Mouse (Mus musculus): ENCODE results near the gene Capns1. TPM values are rescaled to one million over a fixed set of nuclear protein-coding genes. Genes with fewer than 3 reads are reported as not detected.
"Not testable (repeated sequence)": the region's sequence is repeated elsewhere in the genome, so short reads cannot be mapped to it uniquely, and the experiment has no call there.

Capns1 gene
- polyA plus RNA-seq, 1 experiment: 1,031 TPM

DNA sequence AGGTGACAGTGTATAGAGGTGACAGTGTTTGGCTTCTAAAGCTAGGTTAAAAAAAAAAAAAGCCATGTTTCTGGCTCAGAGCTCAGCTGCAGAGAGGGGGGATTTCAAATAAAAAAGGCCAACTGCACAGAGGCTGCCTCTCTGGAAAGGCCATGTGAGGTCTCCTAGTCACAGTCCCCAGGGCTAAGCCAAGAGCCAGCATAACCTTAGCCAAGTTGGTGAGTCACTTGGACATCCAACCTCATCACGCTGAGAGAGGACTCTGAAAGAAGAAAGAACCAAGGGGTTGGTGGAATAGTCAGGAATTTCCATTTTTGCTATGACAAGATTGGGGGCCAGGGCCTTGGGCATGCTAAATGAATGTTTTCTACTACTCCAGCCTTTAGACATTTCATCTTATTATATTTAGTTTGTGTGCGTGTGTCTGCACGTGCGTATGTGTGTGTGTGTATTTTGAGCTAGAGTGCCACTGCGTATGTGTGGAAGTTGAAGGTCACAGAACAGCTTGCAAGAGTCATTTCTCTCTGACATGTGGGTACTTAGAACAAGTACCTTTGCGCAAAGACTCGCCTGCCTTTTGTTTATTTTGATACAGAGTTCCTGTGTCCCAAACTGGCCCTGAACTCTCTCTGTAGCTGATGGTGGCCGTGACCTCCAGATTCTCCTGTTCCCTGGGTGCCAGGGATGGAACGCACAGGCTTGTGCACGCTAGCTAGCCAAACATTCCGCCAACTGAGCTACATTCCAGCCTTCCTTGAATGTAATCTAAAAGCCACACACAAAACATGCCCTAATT lies 4.5 kb upstream of the Capns1 start:
- no peak for DNase-seq (ENCODE audit: low read depth)

DNA sequence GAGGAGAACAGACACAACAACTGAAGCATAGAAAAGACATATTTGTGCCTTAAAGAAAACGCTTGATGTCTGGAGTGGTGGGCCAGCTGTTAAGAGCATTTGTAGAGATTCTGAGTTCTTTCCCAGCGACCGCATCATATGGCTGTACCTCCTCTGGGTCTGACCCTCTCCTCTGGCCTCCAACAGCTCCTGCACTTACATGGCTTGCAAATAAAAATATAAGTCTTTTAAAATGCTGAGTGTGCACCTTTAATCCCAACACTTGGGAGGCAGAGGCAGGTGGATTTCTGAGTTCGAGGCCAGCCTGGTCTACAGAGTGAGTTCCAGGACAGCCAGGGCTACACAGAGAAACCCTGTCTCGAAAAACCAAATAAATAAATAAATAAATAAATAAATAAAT lies 2.0 kb upstream of the Capns1 start:
- not testable (repeated sequence) for DNase-seq (ENCODE audit: low read depth)

DNA sequence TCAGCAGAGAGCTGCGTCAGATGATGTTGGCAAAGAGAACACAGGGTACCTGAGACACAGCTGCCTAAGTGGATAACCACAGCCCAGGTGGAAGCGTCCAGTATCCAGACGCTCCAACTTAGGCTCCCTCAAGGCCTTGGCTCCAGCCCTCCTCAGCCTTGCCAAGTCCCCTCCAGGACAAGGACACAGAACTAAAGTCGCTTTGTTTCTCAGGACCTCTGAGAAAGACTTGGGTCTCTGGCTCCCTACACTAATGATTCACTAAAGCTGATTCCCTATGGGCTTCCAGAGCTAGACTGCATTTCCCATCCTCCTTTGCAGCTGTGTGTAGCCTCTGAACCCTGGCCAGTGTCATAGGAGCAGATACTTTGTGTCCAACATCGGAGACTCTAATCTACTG lies 1.6 kb upstream of the Capns1 start:
- DNase-seq (ENCODE audit: low read depth): no peak

DNA sequence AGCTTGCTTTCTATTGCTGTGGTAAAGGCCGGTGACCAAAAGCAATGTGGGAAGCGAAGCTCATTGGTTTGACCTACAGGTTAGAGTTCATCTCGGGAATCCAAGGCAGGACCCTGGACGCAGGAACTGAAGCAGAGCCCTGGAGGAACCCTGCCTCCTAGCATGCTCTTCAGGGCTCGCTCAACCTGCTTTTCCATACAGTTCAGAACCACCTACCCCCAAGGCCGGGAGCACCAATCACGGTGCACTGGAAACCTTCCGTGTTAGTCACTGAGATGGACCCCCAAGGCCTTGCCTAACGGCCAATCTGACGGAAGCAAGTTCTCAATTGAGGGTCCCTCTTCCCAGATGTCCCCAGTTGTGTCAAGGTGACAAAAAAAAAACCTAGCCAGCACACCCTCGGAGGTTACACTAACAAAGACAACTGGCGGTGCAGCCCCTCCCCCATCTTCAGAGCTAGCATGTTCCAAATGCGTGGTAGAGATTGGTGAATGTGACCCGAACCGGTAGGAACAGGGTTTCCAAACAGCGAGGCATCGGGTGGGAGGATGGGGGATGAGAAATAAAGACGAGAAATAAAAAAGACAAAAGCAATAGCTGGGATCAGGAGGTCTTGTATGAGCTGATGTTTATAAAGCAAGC lies 1.0 kb upstream of the Capns1 start:
- no peak for DNase-seq (ENCODE audit: low read depth)

DNA sequence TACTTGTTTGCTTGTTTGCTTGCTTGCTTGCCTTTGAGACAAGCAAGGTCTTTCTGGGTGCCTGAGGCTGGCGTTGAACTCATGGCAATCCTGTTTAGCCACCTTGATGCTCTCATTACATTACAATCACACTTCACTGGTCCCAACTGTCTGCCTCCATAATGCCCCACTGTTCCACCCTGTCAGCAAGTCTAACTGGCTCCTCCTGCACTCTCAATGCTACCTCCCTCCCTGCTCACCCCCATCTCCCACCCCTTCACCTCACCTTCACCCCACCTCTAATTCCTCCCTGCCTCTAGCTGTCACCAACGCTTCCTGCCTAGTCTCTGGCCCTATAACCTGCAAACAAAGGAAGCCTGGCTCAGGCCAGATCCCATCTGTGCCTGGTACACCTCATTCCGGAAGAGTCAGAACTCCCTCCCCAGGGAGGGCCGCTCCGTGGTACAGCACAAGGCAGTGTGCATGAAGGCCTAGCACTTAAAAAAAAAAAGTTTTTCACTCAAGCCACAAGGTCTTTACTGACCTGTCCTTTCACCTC lies 950 bp downstream of the Capns1 start:
- DNase-seq (ENCODE audit: low read depth): no peak

DNA sequence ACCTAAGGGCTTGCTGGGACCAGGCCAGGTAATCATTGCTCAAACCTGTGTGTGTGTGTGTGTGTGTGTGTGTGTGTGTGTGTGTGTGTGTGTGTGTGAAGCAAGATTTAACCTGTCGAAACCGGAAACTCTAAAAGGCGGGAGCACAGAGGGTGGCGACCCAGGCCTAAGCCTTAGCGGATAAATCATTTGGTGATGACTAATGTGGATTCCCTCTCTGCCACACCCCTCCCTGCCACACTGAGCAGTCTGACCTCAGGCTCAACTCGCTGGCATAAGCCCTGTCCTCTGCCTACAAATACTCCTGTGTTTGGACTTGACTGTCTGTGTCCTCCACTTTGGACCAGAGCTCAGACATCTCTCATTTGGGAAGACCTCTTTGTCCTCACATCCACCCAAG lies 2.4 kb downstream of the Capns1 start:
- no peak for DNase-seq (ENCODE audit: low read depth)

DNA sequence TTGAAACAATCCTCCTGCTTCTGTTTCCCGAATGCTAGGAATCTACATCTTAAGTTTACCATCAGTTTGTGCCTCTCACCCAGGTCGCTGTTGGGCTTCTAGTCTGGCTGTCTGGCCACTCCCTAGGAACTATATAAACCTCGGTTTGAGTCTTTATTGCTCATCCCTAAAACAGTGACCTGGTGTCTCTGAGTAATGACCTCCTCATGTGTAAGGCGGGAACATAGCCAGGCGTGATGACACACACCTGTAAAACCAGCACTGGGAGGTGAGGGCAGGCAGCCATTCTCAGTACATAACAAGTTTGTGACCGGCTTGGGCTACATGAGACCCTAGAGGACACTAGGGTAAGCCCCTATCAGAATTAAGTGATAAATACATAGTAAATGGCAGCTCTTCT lies 3.1 kb downstream of the Capns1 start:
- no peak for DNase-seq (ENCODE audit: low read depth)

DNA sequence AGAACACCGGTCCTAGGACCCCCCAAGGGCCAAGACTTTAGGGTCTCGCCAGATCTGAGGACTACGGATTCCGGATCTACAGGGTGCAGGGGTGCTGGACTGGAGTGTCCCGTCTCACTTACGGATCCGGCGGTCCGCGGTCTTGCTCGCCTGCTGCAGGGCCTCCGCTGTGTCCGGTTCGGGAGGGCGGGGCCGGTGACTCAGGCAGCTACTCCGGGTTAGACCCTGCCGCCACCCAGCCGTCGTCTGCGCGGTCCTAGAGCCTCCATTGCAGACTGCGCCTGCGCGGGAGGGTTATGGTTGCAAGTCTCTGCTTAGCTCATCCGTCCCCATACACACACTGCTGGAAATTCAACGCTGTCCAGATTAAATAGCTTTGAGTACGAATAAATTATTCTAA lies 3.7 kb downstream of the Capns1 start:
- no peak for DNase-seq (ENCODE audit: low read depth)

DNA sequence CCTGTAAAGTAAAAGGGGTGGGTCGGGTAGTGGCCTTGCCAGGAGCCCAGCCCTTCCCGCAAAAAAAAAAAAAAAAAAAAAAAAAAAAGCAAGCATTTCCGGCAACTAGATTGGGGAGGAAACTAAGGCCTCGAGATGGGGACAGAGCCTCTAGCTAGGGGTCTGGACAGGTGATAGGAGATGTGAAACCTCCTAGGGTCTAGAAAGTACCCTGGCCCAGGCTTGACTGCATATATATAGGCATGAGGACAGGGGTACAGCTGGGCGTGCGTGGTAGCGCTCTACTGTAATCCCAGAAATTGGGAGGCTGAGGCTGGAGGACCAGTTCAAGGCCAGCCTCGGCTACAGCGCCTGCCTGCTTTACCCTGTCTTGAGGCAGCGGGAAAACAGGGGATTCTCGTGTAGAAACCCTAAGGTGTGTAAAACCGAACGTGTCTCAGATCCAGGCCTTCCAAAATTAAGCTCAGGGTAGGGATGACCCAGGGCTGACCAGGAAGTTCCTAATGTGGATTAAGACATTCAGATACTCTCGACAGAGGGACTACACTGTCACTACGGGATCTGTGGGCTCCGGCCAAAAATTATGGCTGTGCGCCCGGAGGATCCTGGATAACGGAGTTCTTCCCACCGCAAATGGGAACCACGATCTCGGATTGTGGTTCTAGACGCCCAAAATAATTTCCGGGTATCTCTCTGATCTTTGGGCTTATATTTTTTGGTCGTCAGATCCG lies 4.3 kb downstream of the Capns1 start:
- no peak for DNase-seq (ENCODE audit: low read depth)

DNA sequence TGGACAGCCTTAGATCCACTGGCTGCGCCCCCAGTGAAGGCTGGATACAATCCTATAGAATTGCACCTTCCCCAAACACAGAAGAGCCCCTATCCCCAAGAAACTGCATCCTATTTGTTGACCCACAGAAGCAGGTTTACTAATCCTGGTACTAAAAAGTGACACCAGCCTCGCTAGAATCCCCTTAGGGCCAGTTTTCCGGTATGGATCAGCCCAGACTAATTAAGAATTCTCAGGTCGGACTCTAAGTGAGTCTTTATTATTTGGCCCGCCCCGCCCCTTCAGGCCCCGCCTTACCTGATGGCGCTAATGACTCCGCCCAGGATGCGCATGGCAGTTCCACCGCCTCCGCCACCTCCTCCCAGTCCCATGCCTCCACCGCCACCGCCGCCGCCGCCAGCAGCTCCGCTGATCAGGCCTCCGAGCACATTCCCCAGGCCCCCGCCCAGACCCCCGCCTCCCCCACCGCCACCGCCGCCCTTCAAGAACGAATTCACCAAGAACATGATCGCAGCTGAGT lies 5.0 kb downstream of the Capns1 start:
- DNase-seq (ENCODE audit: low read depth): no peak

DNA sequence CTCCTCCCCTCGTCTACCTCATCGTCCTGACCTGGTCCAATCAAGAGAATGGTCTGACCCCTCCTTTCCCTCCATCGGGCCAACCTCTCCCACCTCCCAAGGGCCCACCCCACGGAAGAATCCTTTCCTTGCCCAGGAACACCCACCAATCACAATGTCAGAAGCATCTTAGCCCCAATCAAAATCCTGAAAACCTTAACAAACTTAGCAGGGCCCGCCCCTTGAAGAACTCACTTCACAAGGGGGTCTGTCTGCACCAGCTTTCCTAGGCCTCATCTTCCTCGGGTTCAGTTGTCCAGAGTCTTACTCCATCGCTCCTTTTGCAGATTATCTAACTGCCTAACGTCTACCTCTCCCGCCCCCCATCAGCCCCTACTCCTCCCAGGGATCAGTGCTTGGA lies 5.6 kb downstream of the Capns1 start:
- no peak for DNase-seq (ENCODE audit: low read depth)

DNA sequence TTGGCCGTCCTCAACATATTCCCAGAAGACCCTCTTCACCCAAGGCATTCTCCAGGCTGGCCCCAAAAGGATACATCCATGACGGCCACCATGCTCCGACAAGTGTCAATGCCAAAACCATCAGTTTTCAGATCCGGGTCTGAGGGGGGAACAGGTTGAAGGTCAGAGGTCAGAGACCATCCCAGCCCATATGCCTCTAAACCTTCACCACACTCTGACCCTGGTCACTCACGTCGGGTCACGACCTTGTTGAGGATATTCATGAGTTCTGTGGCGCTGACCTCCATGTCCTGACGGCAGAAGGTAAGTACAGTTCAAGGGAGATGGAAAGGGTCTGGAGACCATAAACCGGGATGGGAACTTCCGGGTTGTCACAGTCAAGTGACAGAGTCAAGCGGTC lies 6.5 kb downstream of the Capns1 start:
- DNase-seq (ENCODE audit: low read depth): no peak

DNA sequence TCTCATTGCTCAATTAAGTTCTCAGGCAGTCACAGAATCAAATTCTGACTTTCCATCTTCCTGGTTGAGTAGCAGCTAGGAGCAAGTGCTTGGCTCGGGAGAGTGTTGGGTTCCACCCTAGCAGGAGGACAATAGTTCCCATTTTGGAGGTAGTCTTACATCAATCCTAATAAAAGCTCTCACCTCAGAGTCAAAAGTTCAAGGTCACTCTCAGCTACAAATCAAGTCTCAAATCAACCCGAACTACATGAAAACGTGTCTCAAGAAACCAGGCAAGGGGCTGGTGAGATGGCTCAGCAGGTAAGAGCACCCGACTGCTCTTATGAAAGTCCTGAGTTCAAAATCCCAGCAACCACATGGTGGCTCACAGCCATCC lies 9.5 kb downstream of the Capns1 start:
- DNase-seq (ENCODE audit: low read depth): no peak

DNA sequence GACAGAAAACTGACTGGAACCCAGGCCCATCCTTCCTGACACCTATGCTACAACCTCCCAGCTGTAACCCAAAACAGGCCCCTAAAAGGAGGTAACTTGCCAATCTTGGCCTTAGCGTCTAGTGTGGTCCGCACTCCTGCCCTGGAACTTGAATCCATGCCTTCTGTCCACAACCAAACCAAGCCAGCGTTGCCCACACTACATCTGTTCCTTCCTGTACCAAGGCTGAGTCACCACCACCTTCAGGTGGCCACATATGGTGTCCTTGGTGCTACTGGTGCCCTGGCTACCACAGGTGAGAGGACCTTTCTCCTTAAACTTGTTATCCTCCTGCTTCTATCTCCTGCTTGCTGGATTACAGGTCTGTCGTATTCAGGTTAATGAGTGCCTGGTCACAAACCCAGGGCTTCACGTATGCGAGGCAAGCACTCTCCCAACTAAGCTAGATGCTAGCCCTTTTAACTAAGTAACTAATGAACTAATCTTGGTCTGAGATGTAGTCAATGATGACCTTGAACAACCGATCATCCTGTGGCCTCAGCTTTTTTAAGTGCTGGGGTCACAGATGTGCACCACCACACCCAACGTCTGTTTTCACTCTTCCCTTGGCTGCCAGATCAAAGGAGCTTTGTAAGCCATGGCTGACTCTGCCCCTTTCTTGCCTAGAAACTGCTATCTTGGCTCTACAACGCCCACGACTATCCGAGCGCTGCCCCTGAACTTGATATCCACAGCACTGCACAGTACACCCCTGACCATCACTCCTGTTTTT lies 10.1 kb downstream of the Capns1 start:
- no peak for DNase-seq (ENCODE audit: low read depth)

DNA sequence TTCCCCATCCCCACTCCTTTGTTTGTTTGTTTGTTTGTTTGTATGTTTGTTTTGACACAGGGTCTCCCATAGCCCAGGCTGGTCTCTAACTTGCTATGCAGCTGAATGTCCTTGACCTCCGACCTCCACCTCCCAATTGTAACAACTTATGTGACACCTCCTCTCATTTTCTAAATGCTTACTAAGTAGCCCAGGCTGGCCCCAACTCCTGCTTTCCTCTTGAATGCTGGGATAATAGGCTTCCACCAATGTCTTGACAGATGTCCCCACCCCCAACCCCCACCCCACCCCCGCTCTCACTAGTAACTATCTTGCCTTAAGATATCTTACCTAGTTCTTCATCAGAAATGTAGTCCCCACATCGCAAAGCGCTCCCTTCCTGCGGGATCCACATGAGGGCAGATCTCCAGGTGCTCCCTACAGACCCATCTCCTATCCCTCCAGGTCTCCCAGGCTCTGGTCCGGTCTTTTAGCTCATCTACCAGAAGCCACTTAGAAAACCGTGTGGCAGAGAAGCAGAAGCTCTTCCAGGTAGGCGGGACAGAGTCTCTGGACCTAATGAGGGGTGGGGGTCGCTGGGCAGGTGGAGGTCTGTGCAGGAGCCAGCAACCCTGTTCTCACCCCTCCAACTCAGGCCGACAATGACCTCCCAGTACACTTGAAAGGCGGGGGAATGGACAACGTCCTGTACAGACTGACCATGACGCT lies 13.8 kb downstream of the Capns1 start:
- DNase-seq (ENCODE audit: low read depth): no peak

DNA sequence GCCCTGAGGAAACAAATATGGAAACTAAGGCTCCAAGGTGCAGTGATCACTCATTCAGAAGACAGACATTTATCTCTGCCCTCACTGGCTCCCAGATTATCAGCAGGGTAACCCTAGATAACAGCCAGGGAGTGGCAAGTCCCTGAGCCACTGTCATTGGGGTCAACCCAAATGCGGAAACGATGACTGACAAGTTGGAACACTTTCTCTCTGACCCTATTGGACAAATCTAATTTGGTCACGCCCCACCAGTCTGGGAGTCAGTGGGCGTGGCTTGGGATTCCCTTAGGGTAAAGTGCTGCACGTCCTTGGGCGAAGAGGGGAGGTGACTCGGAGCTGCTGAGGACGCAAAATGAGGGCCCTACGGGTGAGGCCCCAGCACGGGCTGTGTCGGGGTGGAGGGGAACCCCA lies 14.7 kb downstream of the Capns1 start, which contains the start of gene Cox7a1:
Gene Cox7a1 (plus strand): TSS at position 266 of the 411 bp plus-strand sequence.
- DNase-seq (ENCODE audit: low read depth): no peak

DNA sequence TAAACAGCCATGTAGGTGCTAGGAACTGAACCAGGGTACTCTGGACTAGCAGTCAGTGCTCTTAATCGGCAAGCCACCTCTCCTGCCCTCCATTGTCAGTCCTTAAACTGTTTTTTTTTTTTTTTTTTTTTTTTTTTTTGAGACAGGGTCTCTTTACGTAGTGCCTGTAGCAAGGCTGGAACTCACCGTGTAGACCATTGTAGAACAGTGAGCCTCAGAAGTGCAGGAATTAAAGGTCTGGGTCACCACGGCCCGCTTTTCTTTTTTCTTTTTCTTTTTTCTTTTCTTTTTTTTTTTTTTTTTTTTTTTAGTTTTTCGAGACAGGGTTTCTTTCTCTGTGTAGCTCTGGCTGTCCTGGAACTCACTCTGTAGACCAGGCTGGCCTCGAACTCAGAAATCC lies 15.4 kb downstream of the Capns1 start:
- not testable (repeated sequence) for DNase-seq (ENCODE audit: low read depth)

DNA sequence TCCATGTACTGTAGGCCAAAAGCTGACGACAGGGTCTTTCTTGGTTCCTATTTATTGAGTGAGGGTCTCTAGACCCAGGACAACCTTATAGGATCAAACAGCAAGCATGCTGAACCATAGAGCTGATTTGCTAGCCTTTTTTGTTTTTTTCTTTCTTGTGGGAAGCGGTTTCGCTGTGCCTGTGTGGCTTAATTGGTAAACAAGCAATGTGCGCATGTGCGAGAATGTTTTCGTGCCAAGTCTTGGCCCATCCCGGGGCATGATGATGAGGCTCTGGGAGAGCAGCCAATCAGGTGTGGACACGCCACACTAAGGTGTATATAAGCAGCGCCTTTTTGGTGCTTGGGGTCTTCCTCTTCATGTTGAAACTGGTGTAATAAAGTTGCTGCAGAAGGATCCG lies 16.7 kb downstream of the Capns1 start:
- DNase-seq (ENCODE audit: low read depth): not testable (repeated sequence)

DNA sequence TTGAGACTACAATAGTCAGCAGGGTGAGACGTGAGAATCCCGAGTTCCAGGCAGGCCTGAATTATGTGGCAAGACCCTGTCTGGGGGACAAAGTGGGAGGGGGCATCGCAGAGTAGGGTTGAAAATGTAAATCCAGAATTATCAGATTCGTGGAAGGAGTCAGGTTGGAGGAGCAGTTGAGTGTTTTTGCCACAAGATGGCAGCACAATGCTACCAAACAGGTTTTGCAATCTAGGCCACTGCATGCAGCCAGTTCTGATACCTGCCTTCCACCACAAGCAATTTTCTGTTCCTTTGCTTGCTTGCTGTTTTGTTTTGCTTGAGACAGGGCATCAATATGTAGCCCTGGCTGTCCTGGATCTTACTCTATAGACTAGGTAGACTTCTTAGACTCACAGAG lies 17.3 kb downstream of the Capns1 start:
- no peak for DNase-seq (ENCODE audit: low read depth)

DNA sequence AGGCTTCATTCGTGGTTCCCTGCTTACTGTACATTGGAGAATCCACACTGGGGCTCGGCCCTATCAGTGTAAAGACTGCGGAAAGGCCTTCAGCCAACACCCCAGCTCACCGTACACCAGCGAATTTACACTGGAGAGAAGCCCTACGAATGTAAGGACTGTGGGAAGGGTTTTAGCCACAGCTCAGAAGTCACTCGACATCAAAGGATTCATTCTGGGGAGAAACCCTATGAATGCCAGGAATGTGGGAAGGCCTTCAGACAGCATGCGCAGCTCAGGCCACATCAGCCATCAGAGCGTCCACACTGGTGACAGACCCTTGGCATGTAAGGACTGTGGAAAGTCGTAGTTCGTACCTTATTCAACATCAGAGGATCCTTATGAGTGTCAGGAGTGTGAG lies 20.4 kb downstream of the Capns1 start:
- no peak for DNase-seq (ENCODE audit: low read depth)

DNA sequence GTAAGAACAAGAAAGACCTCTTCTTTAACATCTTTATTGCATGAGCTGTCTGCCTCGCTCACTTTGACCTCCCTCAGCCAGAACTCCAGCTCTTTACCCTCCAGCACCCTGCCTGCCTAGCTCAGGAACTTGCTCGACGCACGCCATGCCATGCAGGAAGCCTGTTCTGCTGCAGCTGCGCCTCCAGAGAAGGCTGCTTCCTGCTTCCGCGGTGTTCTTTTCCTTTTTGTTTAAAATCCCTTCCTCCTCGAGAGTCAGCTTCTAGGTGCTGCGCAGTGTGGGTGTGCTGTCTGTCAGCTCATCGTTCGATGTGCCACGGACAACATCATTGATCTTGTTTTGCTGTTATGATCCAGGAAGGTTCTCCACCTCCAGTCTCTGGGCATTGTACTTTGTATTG lies 22.1 kb downstream of the Capns1 start:
- no peak for DNase-seq (ENCODE audit: low read depth)
